Mouse (Mus musculus) CH12.LX (cell line): Measurements from ENCODE around the gene Cdh23. TPM values are rescaled to one million over a fixed set of nuclear protein-coding genes. Genes with fewer than 3 reads are reported as not detected.

ENCODE experiments used
- DNase-seq: peaks from one replicate; pipeline ENCODE4 v3.0.0-alpha.2; 2013; ENCODE audit errors: extremely low read depth
- H3K27ac ChIP-seq: 2 replicates; pipeline ENCODE4 v1.5.1; 2012; ENCODE audit warnings: low read depth, mild to moderate bottlenecking, control low read depth, moderate library complexity; ENCODE audit not compliant: insufficient read depth
- H3K27me3 ChIP-seq: replicated peaks from 2 replicates; pipeline ENCODE3; 2012; ENCODE audit warnings: inconsistent platforms
- H3K36me3 ChIP-seq, 2 experiments: replicated peaks in 1 of 2; 2 replicates each; pipeline versions ENCODE3 to v1.6.1; 2012; ENCODE audit warnings: inconsistent platforms in 1 of 2, low read length in 1 of 2, mild to moderate bottlenecking in 1 of 2, mixed read lengths in 1 of 2, moderate library complexity in 1 of 2; ENCODE audit not compliant: control insufficient read depth in 1 of 2, insufficient read depth in 1 of 2
- H3K4me1 ChIP-seq, 2 experiments: 2 replicates each; pipeline ENCODE4 v1.6.1; 2012; ENCODE audit warnings: inconsistent platforms in 1 of 2, moderate library complexity in 1 of 2; ENCODE audit not compliant: insufficient read depth in 2 of 2, control insufficient read depth in 1 of 2
- H3K4me2 ChIP-seq: 2 replicates; pipeline ENCODE4 v1.6.1; 2012; ENCODE audit warnings: low read depth, mild to moderate bottlenecking, control low read depth; ENCODE audit not compliant: poor library complexity, insufficient read depth, severe bottlenecking
- H3K4me3 ChIP-seq, 3 experiments: fragments of 150-350 bp in 1 of 3; sonication (generic) in 1 of 3; replicated peaks in 1 of 3; 2 replicates each; pipeline versions ENCODE3 to v1.5.1; 2011 to 2012; ENCODE audit warnings: low read depth in 2 of 3, low read length in 2 of 3, mild to moderate bottlenecking in 2 of 3, moderate library complexity in 2 of 3, control low read depth in 1 of 3, improper control_type of control experiment in 1 of 3, inconsistent platforms in 1 of 3, mixed read lengths in 1 of 3; ENCODE audit not compliant: poor library complexity in 1 of 3
- H3K79me2 ChIP-seq: replicated peaks from 2 replicates; pipeline ENCODE4 v1.6.1; 2012; ENCODE audit warnings: mild to moderate bottlenecking, moderate library complexity; ENCODE audit not compliant: control insufficient read depth, poor library complexity, insufficient read depth, severe bottlenecking; ENCODE audit errors: extremely low read depth
- H3K9ac ChIP-seq: 2 replicates; pipeline ENCODE4 v1.6.1; 2012; ENCODE audit warnings: low read depth, mild to moderate bottlenecking, control low read depth, moderate library complexity; ENCODE audit not compliant: insufficient read depth
- H3K9me3 ChIP-seq: replicated peaks from 2 replicates; pipeline ENCODE3; 2012; ENCODE audit warnings: low read length, inconsistent platforms, mixed read lengths
- CHD1 ChIP-seq: IDR thresholded peaks from 2 replicates; pipeline ENCODE4 v1.6.1; 2012; ENCODE audit warnings: low read depth, low read length, improper control_type of control experiment, inconsistent platforms
- ETS1 ChIP-seq: conservative IDR thresholded peaks from 2 replicates; pipeline ENCODE4 v1.6.1; 2012; ENCODE audit warnings: low read depth, mild to moderate bottlenecking, inconsistent platforms, low read length, improper control_type of control experiment, moderate library complexity
- GABPA ChIP-seq: IDR thresholded peaks from 2 replicates; pipeline ENCODE4 v1.6.1; 2012; ENCODE audit warnings: low read depth, low read length, improper control_type of control experiment, inconsistent platforms; ENCODE audit not compliant: insufficient replicate concordance
- HCFC1 ChIP-seq: IDR thresholded peaks from 2 replicates; pipeline ENCODE4 v1.6.1; 2012; ENCODE audit warnings: low read depth, mild to moderate bottlenecking, inconsistent platforms, low read length, improper control_type of control experiment
- IRF4 ChIP-seq: IDR thresholded peaks from 2 replicates; pipeline ENCODE4 v1.6.1; 2014; ENCODE audit warnings: low read depth, mild to moderate bottlenecking, inconsistent platforms, low read length, improper control_type of control experiment
- JUN ChIP-seq: IDR thresholded peaks from 2 replicates; pipeline ENCODE4 v1.6.1; 2011; ENCODE audit warnings: low read depth, mild to moderate bottlenecking, low read length, improper control_type of control experiment, moderate library complexity; ENCODE audit not compliant: insufficient read depth
- JUND ChIP-seq: conservative IDR thresholded peaks from 2 replicates; pipeline ENCODE4 v1.6.1; 2011; ENCODE audit warnings: low read depth, low read length, improper control_type of control experiment
- KAT2A ChIP-seq: IDR thresholded peaks from 2 replicates; pipeline ENCODE4 v1.6.1; 2012; ENCODE audit warnings: low read length, improper control_type of control experiment, inconsistent platforms; ENCODE audit not compliant: insufficient replicate concordance
- MAFK ChIP-seq: IDR thresholded peaks from 2 replicates; pipeline ENCODE4 v1.6.1; 2011; ENCODE audit warnings: low read length, improper control_type of control experiment; ENCODE audit not compliant: insufficient replicate concordance
- MAZ ChIP-seq: IDR thresholded peaks from 2 replicates; pipeline ENCODE4 v1.6.1; 2012; ENCODE audit warnings: low read depth, mild to moderate bottlenecking, inconsistent platforms, low read length, improper control_type of control experiment, moderate library complexity
- MEF2A ChIP-seq: IDR thresholded peaks from 2 replicates; pipeline ENCODE4 v1.6.1; 2014; ENCODE audit warnings: low read depth, mild to moderate bottlenecking, inconsistent platforms, low read length, improper control_type of control experiment, borderline replicate concordance
- MYC ChIP-seq: IDR thresholded peaks from 2 replicates; pipeline ENCODE4 v1.6.1; 2011; ENCODE audit warnings: low read depth, mild to moderate bottlenecking, improper control_type of control experiment, low read length
- POLR2A ChIP-seq: IDR thresholded peaks from 2 replicates; pipeline ENCODE4 v1.6.1; 2011; ENCODE audit warnings: low read depth, mild to moderate bottlenecking, improper control_type of control experiment, low read length
- POLR2AphosphoS2 ChIP-seq: IDR thresholded peaks from 2 replicates; pipeline ENCODE4 v1.6.1; 2011; ENCODE audit warnings: low read depth, low read length, improper control_type of control experiment
- RAD21 ChIP-seq: IDR thresholded peaks from 2 replicates; pipeline ENCODE4 v1.6.1; 2011; ENCODE audit warnings: low read depth, mild to moderate bottlenecking, low read length, improper control_type of control experiment, moderate library complexity
- SMC3 ChIP-seq: IDR thresholded peaks from 2 replicates; pipeline ENCODE4 v1.6.1; 2011; ENCODE audit warnings: low read depth, low read length, improper control_type of control experiment
- TBP ChIP-seq: conservative IDR thresholded peaks from 2 replicates; pipeline ENCODE4 v1.6.1; 2011; ENCODE audit warnings: low read depth, low read length, improper control_type of control experiment
- TCF12 ChIP-seq: IDR thresholded peaks from 2 replicates; pipeline ENCODE4 v1.6.1; 2014; ENCODE audit warnings: low read depth, mild to moderate bottlenecking, inconsistent platforms, low read length, improper control_type of control experiment
- USF1 ChIP-seq: IDR thresholded peaks from 2 replicates; pipeline ENCODE4 v1.6.1; 2014; ENCODE audit warnings: low read depth, mild to moderate bottlenecking, inconsistent platforms, low read length, improper control_type of control experiment
- USF2 ChIP-seq: conservative IDR thresholded peaks from 2 replicates; pipeline ENCODE4 v1.6.1; 2011; ENCODE audit warnings: low read depth, low read length, improper control_type of control experiment
- ZC3H11A ChIP-seq: IDR thresholded peaks from 2 replicates; pipeline ENCODE4 v1.6.1; 2012; ENCODE audit warnings: low read depth, mild to moderate bottlenecking, inconsistent platforms, low read length, improper control_type of control experiment
- ZMIZ1 ChIP-seq: IDR thresholded peaks from 2 replicates; pipeline ENCODE4 v1.6.1; 2012; ENCODE audit warnings: low read depth, mild to moderate bottlenecking, inconsistent platforms, low read length, improper control_type of control experiment
- dilution Hi-C: fragments of 300-500 bp; cut with MboI; formaldehyde crosslinking; loops from 2 replicates; pipeline ENCODE4 v1.14.3; 2020; ENCODE audit warnings: low sequenced_read_pairs; ENCODE audit not compliant: extremely low pct_unique_long_range_greater_than_20kb, extremely low pct_ligation_motif_present
- in situ Hi-C: fragments of 300-500 bp; cut with MboI; formaldehyde crosslinking; loops from 3 replicates; pipeline ENCODE4 v1.14.3; 2019; ENCODE audit warnings: low sequenced_read_pairs, low pct_ligation_motif_present, low pct_unique_long_range_greater_than_20kb, mixed read lengths
- polyA plus RNA-seq: library from polyadenylated mRNA; unstranded; fragments of >175 nt; gene quantifications from 2 replicates; pipeline ENCODE4 v1.2.1, GENCODE M21; 2012; ENCODE audit warnings: low read depth; ENCODE audit not compliant: insufficient read length
- total RNA-seq, 2 experiments: library from RNA; depleted of rRNA; stranded (reverse); fragments of 300-350 nt in 1 of 2; fragments of >200 nt in 1 of 2; gene quantifications; 2 replicates each; pipeline ENCODE4 v1.2.3; 2012 to 2014

Gene Cdh23
- total and polyA plus RNA-seq, 3 experiments, result 0.20 to 0.73 (median 0.30) TPM

DNA sequence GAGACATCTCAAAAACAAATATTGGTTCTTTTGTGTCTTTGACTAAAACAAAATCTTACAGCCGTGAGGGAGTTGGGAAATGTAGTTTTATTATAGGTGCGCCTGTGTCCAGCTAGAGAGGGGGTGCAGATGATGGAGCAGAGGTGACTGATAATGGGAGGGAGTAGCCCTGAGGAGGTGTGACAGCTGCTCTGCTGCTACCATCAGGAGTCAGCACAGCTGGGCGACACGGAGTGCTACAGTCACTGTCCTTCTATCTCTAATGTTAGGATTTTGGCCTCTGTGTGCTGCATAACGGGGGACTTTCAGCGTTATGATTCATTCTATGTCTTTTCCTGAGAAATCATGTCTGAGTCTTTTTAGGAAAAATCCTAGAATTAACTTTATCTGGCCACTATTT lies 425.3 kb downstream of the Cdh23 start:
- H3K4me2 ChIP-seq, result no peak overlapping the region
- in situ Hi-C loops, result no loop called here
- H3K4me1 ChIP-seq, result peaks cover 7 to 24% of the 10 kb centered on the region in 2 experiments
- H3K79me2 ChIP-seq, result no peaks in the 10 kb centered on the region
- no peaks in the 10 kb centered on the region for H3K27me3 ChIP-seq
- H3K27ac ChIP-seq, result no peak overlapping the region
- H3K36me3 ChIP-seq, result no peaks in the 10 kb centered on the region
- dilution Hi-C loops, result no loop called here
- H3K9me3 ChIP-seq, result no peaks in the 10 kb centered on the region
- H3K4me3 ChIP-seq, result no peak overlapping the region
- no peak overlapping the region for H3K9ac ChIP-seq
- no peak for TF ChIP-seq TCF12
- TF ChIP-seq USF2, result no peak
- no peak for TF ChIP-seq MYC
- no peak for TF ChIP-seq TBP
- TF ChIP-seq KAT2A, result no peak
- TF ChIP-seq JUND, result no peak
- no peak for TF ChIP-seq SMC3
- no peak for TF ChIP-seq GABPA
- no peak for TF ChIP-seq HCFC1
- TF ChIP-seq ZMIZ1, result no peak
- DNase-seq, result no peak

DNA sequence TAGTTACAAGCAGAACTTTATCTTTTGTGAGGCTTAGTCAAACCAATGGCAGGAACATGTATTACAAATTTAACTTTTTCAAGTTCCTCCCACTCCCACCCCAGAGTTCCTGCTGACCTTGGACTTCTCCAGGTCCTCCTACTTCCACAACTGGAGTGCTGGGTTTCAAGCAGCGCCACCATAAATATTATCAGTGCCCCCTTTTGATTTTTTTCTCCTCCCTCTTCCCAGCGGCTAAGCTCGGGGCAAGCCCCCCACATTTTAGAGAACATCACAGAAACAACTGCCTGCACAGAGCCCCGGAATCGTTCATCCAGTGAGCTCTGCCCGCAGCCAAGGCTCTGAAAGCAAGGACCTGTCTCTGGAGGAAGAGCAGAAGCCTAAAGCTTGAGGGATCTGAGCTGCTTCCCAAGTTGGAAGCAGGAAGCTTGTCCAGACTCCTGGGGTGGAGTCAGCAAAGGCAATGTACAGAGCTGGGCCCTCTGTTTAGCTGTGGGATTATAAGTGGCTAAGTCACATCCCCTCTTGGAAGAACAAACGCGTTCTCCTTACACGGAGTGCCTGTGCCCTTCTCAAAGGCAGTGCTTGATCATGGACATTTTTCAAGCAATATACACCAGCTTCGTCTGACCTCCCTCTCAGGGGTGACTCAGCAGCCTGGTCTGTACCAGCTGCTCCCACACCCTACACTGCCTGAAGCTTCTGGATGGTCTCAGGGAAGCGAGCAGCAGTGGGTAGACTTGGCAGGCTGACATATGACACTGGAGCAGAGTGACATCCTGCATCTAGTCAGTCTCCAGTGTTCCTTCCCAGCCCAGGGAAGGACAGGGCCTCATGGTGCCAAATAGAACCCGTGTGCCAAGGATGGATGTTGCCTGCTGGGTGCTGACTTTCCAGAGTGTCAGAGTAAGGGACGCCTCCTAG lies 426.9 kb downstream of the Cdh23 start:
- in situ Hi-C loops (no loop called here), dilution Hi-C loops (no loop called here)
- Histone ChIP-seq H3K36me3 (no peaks in the 10 kb centered on the region), H3K79me2 (no peaks in the 10 kb centered on the region), H3K4me2 (no peak overlapping the region), H3K4me3 (no peak overlapping the region)
- TF ChIP-seq ETS1 (no peak), SMC3 (no peak), JUND (no peak), CHD1 (no peak), MAZ (no peak), JUN (no peak), MEF2A (no peak), KAT2A (no peak), IRF4 (no peak), POLR2A (no peak), MAFK (no peak), POLR2AphosphoS2 (no peak), TBP (no peak), ZC3H11A (no peak), USF1 (no peak), RAD21 (no peak)
- TF ChIP-seq, all 38 proteins: peak for 0
- Histone ChIP-seq H3K9ac (no peak overlapping the region), H3K27ac (no peak overlapping the region), H3K27me3 (no peaks in the 10 kb centered on the region), H3K9me3 (no peaks in the 10 kb centered on the region), H3K4me1 (peaks cover 7 to 23% of the 10 kb centered on the region in 2 experiments)
- DNase-seq, result no peak
